Mouse (Mus musculus): ENCODE data around the gene Bex2. TPM values are rescaled to one million over a fixed set of nuclear protein-coding genes. Genes with fewer than 3 reads are reported as not detected.
A peak's percentile ranks its signal among the peaks of the same experiment; 100 is the strongest.
"Not testable (repeated sequence)": the region's sequence is repeated elsewhere in the genome, so short reads cannot be mapped to it uniquely, and the experiment has no call there.

The Bex2 gene
- total RNA-seq (2017): not detected in 2 replicates

- ATAC-seq (ENCODE audit: extremely low read depth, insufficient number of reproducible peaks, low FRiP score, poor library complexity, severe bottlenecking): peak; percentile 30; the same call in 1 of the 2 replicates
Measured at GRCm38 (mm10) chrX:136068020-136068419, at the start of gene Bex2. Bex2 (minus strand) TSS chrX:136068236.

GRCm38 (mm10) chrX:136115419-136115961 is 47.5 kb upstream of the Bex2 start:
- no peak for ATAC-seq (ENCODE audit: extremely low read depth, insufficient number of reproducible peaks, low FRiP score, poor library complexity, severe bottlenecking)

GRCm38 (mm10) chrX:136115015-136115414 is 47.0 kb upstream of the Bex2 start:
- no peak for ATAC-seq (ENCODE audit: extremely low read depth, insufficient number of reproducible peaks, low FRiP score, poor library complexity, severe bottlenecking)

- no peak for ATAC-seq (ENCODE audit: extremely low read depth, insufficient number of reproducible peaks, low FRiP score, poor library complexity, severe bottlenecking)
Measured at GRCm38 (mm10) chrX:136107942-136108341, 39.9 kb upstream of the Bex2 start.

- ATAC-seq (ENCODE audit: extremely low read depth, insufficient number of reproducible peaks, low FRiP score, poor library complexity, severe bottlenecking): no peak
Measured at GRCm38 (mm10) chrX:136104724-136105088, 36.7 kb upstream of the Bex2 start.

GRCm38 (mm10) chrX:136104046-136104723 is 36.1 kb upstream of the Bex2 start:
- no peak for ATAC-seq (ENCODE audit: extremely low read depth, insufficient number of reproducible peaks, low FRiP score, poor library complexity, severe bottlenecking)

- ATAC-seq (ENCODE audit: extremely low read depth, insufficient number of reproducible peaks, low FRiP score, poor library complexity, severe bottlenecking): no peak
Measured at GRCm38 (mm10) chrX:136094421-136094820, 26.4 kb upstream of the Bex2 start.

- ATAC-seq (ENCODE audit: extremely low read depth, insufficient number of reproducible peaks, low FRiP score, poor library complexity, severe bottlenecking): no peak
Measured at GRCm38 (mm10) chrX:136092497-136093279, 24.7 kb upstream of the Bex2 start.

GRCm38 (mm10) chrX:136085155-136085554 is 17.1 kb upstream of the Bex2 start, which contains the start of gene Nxf3:
Nxf3 (minus strand) TSS chrX:136085255.
- ATAC-seq (ENCODE audit: extremely low read depth, insufficient number of reproducible peaks, low FRiP score, poor library complexity, severe bottlenecking): no peak

- not testable (repeated sequence) for ATAC-seq (ENCODE audit: extremely low read depth, insufficient number of reproducible peaks, low FRiP score, poor library complexity, severe bottlenecking)
Measured at GRCm38 (mm10) chrX:136067201-136067991, 640 bp downstream of the Bex2 start.

- ATAC-seq (ENCODE audit: extremely low read depth, insufficient number of reproducible peaks, low FRiP score, poor library complexity, severe bottlenecking): no peak
Measured at GRCm38 (mm10) chrX:136060698-136061097, 7.3 kb downstream of the Bex2 start.

GRCm38 (mm10) chrX:136051219-136051618 is 16.8 kb downstream of the Bex2 start:
- ATAC-seq (ENCODE audit: extremely low read depth, insufficient number of reproducible peaks, low FRiP score, poor library complexity, severe bottlenecking): no peak

GRCm38 (mm10) chrX:136047528-136047927 is 20.5 kb downstream of the Bex2 start:
- no peak for ATAC-seq (ENCODE audit: extremely low read depth, insufficient number of reproducible peaks, low FRiP score, poor library complexity, severe bottlenecking)

GRCm38 (mm10) chrX:136043726-136044125 is 24.3 kb downstream of the Bex2 start:
- ATAC-seq (ENCODE audit: extremely low read depth, insufficient number of reproducible peaks, low FRiP score, poor library complexity, severe bottlenecking): no peak

- not testable (repeated sequence) for ATAC-seq (ENCODE audit: extremely low read depth, insufficient number of reproducible peaks, low FRiP score, poor library complexity, severe bottlenecking)
Measured at GRCm38 (mm10) chrX:136032799-136033763, 35.0 kb downstream of the Bex2 start, which contains the start of gene Arxes1. Arxes1 (plus strand) TSS chrX:136033367.

- ATAC-seq (ENCODE audit: extremely low read depth, insufficient number of reproducible peaks, low FRiP score, poor library complexity, severe bottlenecking): no peak
Measured at GRCm38 (mm10) chrX:136030331-136030730, 37.7 kb downstream of the Bex2 start.
